Mouse (Mus musculus) intestine, postnatal 0 days (tissue): Measurements from ENCODE around the gene Slc16a1. TPM values are rescaled to one million over a fixed set of nuclear protein-coding genes. Genes with fewer than 3 reads are reported as not detected.
"Not testable (repeated sequence)": the region's sequence is repeated elsewhere in the genome, so short reads cannot be mapped to it uniquely, and the experiment has no call there.

ENCODE experiments used
- ATAC-seq: fragments of 200-750 bp; cut with Nextera tagmentation; 2 replicates; pipeline ENCODE4 v1.8.0; 2017; ENCODE audit warnings: mild to moderate bottlenecking, moderate TSS enrichment, moderate library complexity
- H3K27ac ChIP-seq: fragments of 300-500 bp; sonication (generic); 2 replicates; pipeline ENCODE4 v1.5.1; 2014; ENCODE audit warnings: mild to moderate bottlenecking, low read depth, low read length, moderate library complexity
- H3K27me3 ChIP-seq: fragments of 300-500 bp; sonication (generic); replicated peaks from 2 replicates; pipeline ENCODE4 v1.6.1; 2014; ENCODE audit warnings: low read length, mixed read lengths; ENCODE audit not compliant: control insufficient read depth, insufficient read depth
- H3K36me3 ChIP-seq: fragments of 300-500 bp; sonication (generic); 2 replicates; pipeline ENCODE4 v1.6.1; 2014; ENCODE audit warnings: mild to moderate bottlenecking, moderate library complexity; ENCODE audit not compliant: control insufficient read depth, insufficient read depth
- H3K4me1 ChIP-seq: fragments of 300-500 bp; sonication (generic); replicated peaks from 2 replicates; pipeline ENCODE4 v1.6.1; 2014; ENCODE audit warnings: antibody characterized with exemption, low read length, mixed read lengths; ENCODE audit not compliant: control insufficient read depth, insufficient read depth
- H3K4me2 ChIP-seq: fragments of 300-500 bp; sonication (generic); replicated peaks from 2 replicates; pipeline ENCODE4 v1.6.1; 2014; ENCODE audit warnings: low read depth, mild to moderate bottlenecking, moderate library complexity
- H3K4me3 ChIP-seq: fragments of 300-500 bp; sonication (generic); 2 replicates; pipeline ENCODE4 v1.5.1; 2014; ENCODE audit warnings: low read depth, low read length
- H3K9ac ChIP-seq: fragments of 300-500 bp; sonication (generic); 2 replicates; pipeline ENCODE4 v1.6.1; 2014; ENCODE audit warnings: mild to moderate bottlenecking, low read depth, low read length
- H3K9me3 ChIP-seq: fragments of 300-500 bp; sonication (generic); 2 replicates; pipeline ENCODE4 v1.6.1; 2016; ENCODE audit warnings: mixed run types; ENCODE audit not compliant: control insufficient read depth
- CTCF ChIP-seq: sonication (generic); IDR thresholded peaks from 2 replicates; pipeline ENCODE4 v1.5.1; 2016; ENCODE audit warnings: low read depth, mild to moderate bottlenecking, control low read depth, antibody characterized with exemption, moderate library complexity
- WGBS: fragments of 180-500 bp; shearing (Covaris S2); extraction: QIAGEN DNeasy Blood & Tissue Kit; methylation state at CpG from one replicate; pipeline ENCODE4 v1.1.7; 2014; 5-methylcytosine and 5-hydroxymethylcytosine counted together
- polyA plus RNA-seq: library from polyadenylated mRNA; unstranded; fragments of >200 nt; fragmentation: Nextera tagmentation; extraction: Ambion mirVana; gene quantifications from 2 replicates; pipeline ENCODE4 v1.2.1, GENCODE M21; 2015

Slc16a1 gene
- polyA plus RNA-seq, 1 experiment from 2014 or later, result 36.7 TPM

DNA sequence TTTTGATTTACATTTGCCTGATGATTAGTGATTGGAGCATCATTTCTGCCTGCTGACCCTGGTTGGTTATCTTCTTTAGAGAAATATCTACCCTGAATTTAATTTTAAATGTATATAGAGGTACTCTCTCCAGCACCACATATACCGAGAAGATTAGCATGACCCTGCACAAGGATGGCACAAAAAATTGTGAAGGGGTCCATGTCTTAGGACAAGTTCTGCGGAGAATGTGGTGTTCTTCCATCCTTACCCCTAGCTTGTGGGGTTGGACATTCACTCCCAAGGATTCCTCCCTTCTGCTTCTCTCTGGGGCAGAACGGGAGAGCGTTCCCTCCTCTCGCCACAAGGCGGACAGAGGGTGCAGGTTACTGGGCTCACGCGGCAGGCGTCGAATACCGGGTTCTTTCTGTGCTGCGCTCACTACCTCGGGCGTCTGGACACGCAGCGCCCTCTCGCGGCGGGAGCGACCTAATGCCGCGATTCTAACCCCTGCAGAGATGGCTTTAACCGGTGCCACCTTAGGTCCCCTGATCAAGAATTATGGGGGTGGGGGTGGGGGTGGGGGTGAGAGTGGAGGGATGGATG lies 62.4 kb downstream of the Slc16a1 start:
- Histone ChIP-seq H3K9me3 (no peaks in the 10 kb centered on the region), H3K4me2 (no peak overlapping the region), H3K4me1 (peaks cover 8% of the 10 kb centered on the region; the same call in 1 of the 2 replicates), H3K36me3 (no peaks in the 10 kb centered on the region), H3K9ac (no peak overlapping the region), H3K4me3 (no peak overlapping the region), H3K27ac (no peak overlapping the region), H3K27me3 (no peaks in the 10 kb centered on the region)
- peak; percentile 85 for ATAC-seq
- 5% methylated on average over 23 of the region's 23 CpGs for WGBS
- peak; percentile 95 for TF ChIP-seq CTCF

DNA sequence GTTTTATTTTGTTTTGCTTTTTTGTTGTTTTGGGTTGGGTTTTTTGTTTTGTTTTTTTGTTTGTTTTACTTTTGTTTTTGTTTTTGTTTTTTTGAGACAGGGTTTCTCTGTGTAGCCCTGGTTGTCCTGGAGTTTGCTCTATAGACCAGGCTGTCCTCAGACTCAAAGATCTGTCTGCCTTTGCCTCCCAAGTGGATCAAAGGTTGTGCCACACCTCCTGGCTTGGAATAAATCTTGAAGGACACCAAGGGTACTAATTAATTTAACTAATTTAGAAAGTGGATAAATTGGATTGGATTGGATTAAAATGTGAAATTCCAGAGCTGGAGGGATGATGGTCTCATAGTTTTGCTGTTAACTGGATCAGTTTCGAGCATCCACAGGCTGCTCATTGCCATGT lies 63.3 kb downstream of the Slc16a1 start:
- Histone ChIP-seq H3K9ac (no peak overlapping the region), H3K27ac (no peak overlapping the region), H3K27me3 (no peaks in the 10 kb centered on the region), H3K36me3 (no peaks in the 10 kb centered on the region), H3K9me3 (no peaks in the 10 kb centered on the region), H3K4me3 (no peak overlapping the region), H3K4me1 (peaks cover 8% of the 10 kb centered on the region; the same call in 1 of the 2 replicates), H3K4me2 (no peak overlapping the region)
- no peak for TF ChIP-seq CTCF
- WGBS, result 88% methylated on average over 1 of the region's 1 CpGs
- ATAC-seq, result no peak

DNA sequence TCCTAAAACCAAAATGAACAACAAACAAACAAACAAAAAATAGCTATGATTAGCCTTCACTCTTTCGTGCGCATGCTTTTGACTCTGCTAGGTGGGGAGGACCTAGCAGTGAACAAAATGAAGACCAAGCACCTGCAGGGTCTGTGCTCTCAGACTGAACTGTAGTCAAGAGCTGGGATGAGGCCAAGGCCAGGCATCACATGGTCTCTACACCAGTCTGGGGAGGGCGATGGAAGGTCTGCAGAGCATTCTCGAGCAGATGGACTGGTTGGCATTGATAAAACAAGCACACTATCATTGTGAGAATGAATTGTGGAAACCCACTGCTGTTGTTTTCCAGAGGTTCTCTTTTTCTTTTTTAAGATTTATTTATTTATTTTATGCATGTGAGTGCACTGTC lies 65.5 kb downstream of the Slc16a1 start:
- WGBS, result 96% methylated on average over 4 of the region's 4 CpGs
- TF ChIP-seq CTCF, result no peak

DNA sequence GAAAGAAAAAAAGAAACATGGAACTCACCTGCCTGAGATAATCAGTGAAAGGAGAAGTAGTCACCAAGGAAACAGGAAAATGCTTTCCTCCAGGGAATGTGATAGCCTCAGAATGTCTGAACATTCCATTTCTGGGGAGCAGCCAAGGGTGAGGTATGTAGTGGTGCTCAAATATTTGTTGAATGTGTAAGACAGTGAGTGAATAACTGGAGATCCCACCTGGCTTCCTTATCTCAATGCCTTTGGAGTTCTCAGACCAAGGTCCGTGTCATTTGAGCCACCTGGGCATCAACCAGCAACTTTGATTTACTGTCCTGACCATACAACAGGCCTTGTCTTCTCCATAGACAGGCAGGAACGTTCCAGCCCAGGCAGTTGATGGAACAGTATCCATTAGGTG lies 68.0 kb downstream of the Slc16a1 start:
- ATAC-seq, result no peak
- no peak overlapping the region for H3K4me2 ChIP-seq
- no peaks in the 10 kb centered on the region for H3K36me3 ChIP-seq
- WGBS, result 50% methylated on average over 2 of the region's 2 CpGs
- no peak for TF ChIP-seq CTCF
- no peak overlapping the region for H3K27ac ChIP-seq
- no peak overlapping the region for H3K4me3 ChIP-seq
- no peaks in the 10 kb centered on the region for H3K9me3 ChIP-seq
- no peaks in the 10 kb centered on the region for H3K27me3 ChIP-seq
- H3K9ac ChIP-seq, result no peak overlapping the region
- H3K4me1 ChIP-seq, result no peaks in the 10 kb centered on the region

More for the DNA sequence above, 65.5 kb downstream of the Slc16a1 start:
- no peak overlapping the region for H3K4me2 ChIP-seq
- no peak for ATAC-seq
- no peaks in the 10 kb centered on the region for H3K9me3 ChIP-seq
- H3K27ac ChIP-seq, result no peak overlapping the region
- H3K9ac ChIP-seq, result no peak overlapping the region
- H3K4me1 ChIP-seq, result peaks cover 5% of the 10 kb centered on the region; the same call in 1 of the 2 replicates
- H3K36me3 ChIP-seq, result no peaks in the 10 kb centered on the region
- no peak overlapping the region for H3K4me3 ChIP-seq
- H3K27me3 ChIP-seq, result no peaks in the 10 kb centered on the region

DNA sequence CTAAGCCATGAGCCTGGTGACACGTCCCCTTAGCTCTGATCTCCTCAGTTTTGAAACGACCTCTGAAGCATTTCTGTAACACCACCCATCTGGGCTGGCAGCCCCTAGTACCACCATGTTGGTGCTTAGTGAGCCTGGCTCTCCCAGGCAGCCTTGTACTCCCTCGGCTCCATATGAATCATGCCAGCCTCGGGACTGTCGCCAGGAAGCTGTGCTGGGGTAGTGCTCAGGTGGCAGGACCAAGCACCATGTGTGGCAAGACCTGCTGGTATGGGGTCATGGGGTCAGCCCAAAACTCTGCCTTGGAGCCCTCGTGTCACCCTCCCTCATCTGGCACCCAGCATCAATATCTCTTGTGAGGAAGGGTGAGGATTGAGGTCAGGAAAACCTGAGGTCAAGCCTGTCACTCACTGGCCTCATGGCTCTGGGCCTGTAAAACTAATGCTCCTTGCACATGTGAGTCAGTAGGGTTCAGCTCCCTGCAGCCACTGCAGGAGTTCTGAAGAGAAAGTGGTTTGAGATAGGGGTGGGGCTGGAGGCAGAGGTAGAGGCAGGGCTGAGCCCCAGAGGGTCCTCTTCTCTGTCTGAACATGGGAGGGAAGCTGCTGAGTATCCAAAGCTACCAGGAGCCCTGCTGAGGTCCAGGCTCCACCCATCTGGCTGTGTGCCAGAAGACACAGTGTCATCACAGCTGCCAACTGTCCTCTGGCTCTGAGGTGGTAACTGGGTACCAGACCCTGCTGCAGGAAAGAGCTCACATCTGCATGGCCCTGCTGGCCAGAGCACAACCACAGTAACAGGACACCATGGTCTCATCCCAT lies 68.7 kb downstream of the Slc16a1 start:
- ATAC-seq, result peak; percentile 55
- not testable (repeated sequence) for H3K4me2 ChIP-seq, H3K27me3 ChIP-seq, H3K9me3 ChIP-seq, H3K4me3 ChIP-seq, H3K27ac ChIP-seq, H3K9ac ChIP-seq, H3K36me3 ChIP-seq, H3K4me1 ChIP-seq
- WGBS, result 61% methylated on average over 6 of the region's 6 CpGs

DNA sequence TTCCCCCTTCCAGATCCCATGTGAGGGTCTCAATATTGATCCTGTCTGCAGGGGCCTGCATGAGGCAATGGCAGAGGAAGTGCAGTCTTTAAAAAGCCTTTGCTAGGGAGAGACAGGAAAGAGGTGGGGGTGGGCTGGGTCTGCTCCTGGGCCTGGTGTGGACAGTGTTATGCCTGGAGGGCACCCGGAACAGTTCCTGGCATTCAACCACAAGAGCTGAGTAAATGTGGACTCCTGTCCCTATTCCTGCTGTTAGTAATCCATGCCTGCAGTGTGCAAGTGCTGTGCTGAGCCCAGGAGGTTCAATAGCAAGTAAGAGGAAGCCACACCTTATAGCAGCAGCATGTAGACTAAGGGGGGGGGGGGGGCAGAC lies 69.3 kb downstream of the Slc16a1 start:
- H3K4me3 ChIP-seq, H3K4me2 ChIP-seq, H3K9ac ChIP-seq, H3K27ac ChIP-seq, H3K36me3 ChIP-seq, H3K27me3 ChIP-seq, H3K4me1 ChIP-seq, H3K9me3 ChIP-seq: not testable (repeated sequence)
- peak; percentile 31; the same call in 1 of the 2 replicates for ATAC-seq
- 36% methylated on average over 1 of the region's 1 CpGs for WGBS

Other genes with a start within 250 kb of the Slc16a1 start
- gene Lrig2, start 126.8 kb upstream of the Slc16a1 start, polyA plus RNA-seq, result 6.4 TPM in 2 replicates
- gene Ppm1j, start 142.4 kb downstream of the Slc16a1 start, polyA plus RNA-seq, result 22.3 and 24.4 TPM in 2 replicates
- 0.05 and 0.22 TPM in 2 replicates for gene Fam19a3, start 143.2 kb downstream of the Slc16a1 start, polyA plus RNA-seq
- 316 and 320 TPM in 2 replicates for gene Rhoc, start 149.7 kb downstream of the Slc16a1 start, polyA plus RNA-seq
- 144 and 157 TPM in 2 replicates for gene Mov10, start 179.9 kb downstream of the Slc16a1 start, polyA plus RNA-seq
- gene St7l, start 225.3 kb downstream of the Slc16a1 start, polyA plus RNA-seq, result 19.9 and 21.9 TPM in 2 replicates
- 109 and 110 TPM in 2 replicates for gene Capza1, start 225.8 kb downstream of the Slc16a1 start, polyA plus RNA-seq